ENCODE assay signal across 34 mouse cellular contexts in genomic region chr6:23273483-23273882, GRCm38 (mm10). TPM values are rescaled to one million over a fixed set of nuclear protein-coding genes. Genes with fewer than 3 reads are reported as not detected.
DNase-seq lines count a peak whose midpoint lies in the region; ATAC-seq and TF ChIP-seq lines count a peak whose summit lies in the region.
"Had no signal": no experiment of that assay in that cellular context is flagged by ENCODE, and none has a peak within 500 bp of the region (broad histone marks: within the 10 kb centered on the region; RNA-seq: fewer than 3 reads in every experiment).

No protein-coding gene starts in this region.

- peak overlapping the region; percentile 22; the same call in 1 of the 2 replicates for H3K4me3 ChIP-seq in forebrain, embryonic 10.5 days
- no peak overlapping the region for H3K4me3 ChIP-seq in forebrain, embryonic 16.5 days (replicated peaks; ENCODE audit: low read length)
- peak overlapping the region; percentile 26 for H3K4me3 ChIP-seq in midbrain, embryonic 10.5 days
- H3K4me3 ChIP-seq in midbrain, postnatal 0 days (ENCODE audit: low read depth, low read length): no peak overlapping the region
- no peak overlapping the region for H3K4me3 ChIP-seq in forebrain, embryonic 12.5 days (replicated peaks)
- H3K4me3 ChIP-seq in hindbrain, embryonic 12.5 days: no peak overlapping the region
- H3K4me3 ChIP-seq: embryonic facial prominence, embryonic 13.5 days; hindbrain, embryonic 15.5 days; intestine, embryonic 15.5 days; liver, embryonic 15.5 days; stomach, embryonic 15.5 days had no signal

- no peaks in the 10 kb centered on the region for H3K36me3 ChIP-seq in forebrain, embryonic 10.5 days (replicated peaks)
- H3K36me3 ChIP-seq in forebrain, embryonic 16.5 days (ENCODE audit: control insufficient read depth, insufficient read depth): no peaks in the 10 kb centered on the region
- no peaks in the 10 kb centered on the region for H3K36me3 ChIP-seq in midbrain, embryonic 10.5 days
- no peaks in the 10 kb centered on the region for H3K36me3 ChIP-seq in midbrain, postnatal 0 days (ENCODE audit: insufficient read depth, low read length)
- no peaks in the 10 kb centered on the region for H3K36me3 ChIP-seq in forebrain, embryonic 12.5 days (replicated peaks)
- no peaks in the 10 kb centered on the region for H3K36me3 ChIP-seq in hindbrain, embryonic 12.5 days
- H3K36me3 ChIP-seq: embryonic facial prominence, embryonic 13.5 days; G1E; hindbrain, embryonic 15.5 days; intestine, embryonic 15.5 days; liver, embryonic 15.5 days; stomach, embryonic 15.5 days had no signal

- 27% methylated on average over 4 of the region's 4 CpGs for WGBS in forebrain, embryonic 10.5 days
- 16% methylated on average over 4 of the region's 4 CpGs for WGBS in forebrain, embryonic 16.5 days
- 46% methylated on average over 4 of the region's 4 CpGs for WGBS in midbrain, embryonic 10.5 days
- 39% methylated on average over 4 of the region's 4 CpGs for WGBS in midbrain, postnatal 0 days
- 12% methylated on average over 4 of the region's 4 CpGs for WGBS in forebrain, embryonic 12.5 days
- 51% methylated on average over 4 of the region's 4 CpGs for WGBS in hindbrain, embryonic 12.5 days

- no peak for ATAC-seq in forebrain, embryonic 16.5 days
- no peak for ATAC-seq in midbrain, postnatal 0 days (ENCODE audit: low FRiP score)
- ATAC-seq in forebrain, embryonic 12.5 days (ENCODE audit: low FRiP score): 0 out of 2 replicates have a peak, but pooled peaks have one; percentile 10
- ATAC-seq in hindbrain, embryonic 12.5 days (ENCODE audit: low FRiP score): 0 out of 2 replicates have a peak, but pooled peaks have one; percentile 12
- ATAC-seq: intestine, embryonic 15.5 days had no signal

- no peaks in the 10 kb centered on the region for H3K9me3 ChIP-seq in forebrain, embryonic 10.5 days
- no peaks in the 10 kb centered on the region for H3K9me3 ChIP-seq in forebrain, embryonic 16.5 days (ENCODE audit: control insufficient read depth, low read length)
- no peaks in the 10 kb centered on the region for H3K9me3 ChIP-seq in midbrain, embryonic 10.5 days (replicated peaks)
- no peaks in the 10 kb centered on the region for H3K9me3 ChIP-seq in midbrain, postnatal 0 days (ENCODE audit: low read length)
- no peaks in the 10 kb centered on the region for H3K9me3 ChIP-seq in forebrain, embryonic 12.5 days
- no peaks in the 10 kb centered on the region for H3K9me3 ChIP-seq in hindbrain, embryonic 12.5 days (replicated peaks)
- H3K9me3 ChIP-seq: embryonic facial prominence, embryonic 13.5 days; G1E; hindbrain, embryonic 15.5 days; intestine, embryonic 15.5 days; liver, embryonic 15.5 days; stomach, embryonic 15.5 days had no signal

- H3K4me1 ChIP-seq in forebrain, embryonic 10.5 days: peaks cover 69% of the 10 kb centered on the region
- peaks cover 9% of the 10 kb centered on the region; the same call in 1 of the 2 replicates for H3K4me1 ChIP-seq in forebrain, embryonic 16.5 days (replicated peaks; ENCODE audit: control insufficient read depth, insufficient read depth, low read length)
- peaks cover 29% of the 10 kb centered on the region for H3K4me1 ChIP-seq in midbrain, embryonic 10.5 days
- H3K4me1 ChIP-seq in midbrain, postnatal 0 days (ENCODE audit: insufficient read depth, low read length): no peaks in the 10 kb centered on the region
- H3K4me1 ChIP-seq in forebrain, embryonic 12.5 days: peaks cover 30% of the 10 kb centered on the region
- peaks cover 11% of the 10 kb centered on the region for H3K4me1 ChIP-seq in hindbrain, embryonic 12.5 days
- H3K4me1 ChIP-seq: intestine, embryonic 15.5 days; liver, embryonic 15.5 days had no signal

- DNase-seq in forebrain, embryonic 10.5 days (ENCODE audit: extremely low spot score, low spot score): no peak
- DNase-seq in midbrain, embryonic 10.5 days (ENCODE audit: low spot score): no peak
- no peak for DNase-seq in midbrain, postnatal 0 days (ENCODE audit: low spot score)
- DNase-seq in cerebellum, postnatal 25 days: no peak
- DNase-seq in heart, adult 11 months: no peak
- DNase-seq: adrenal gland, adult 8-10 months; cerebellum, adult 8-10 months; cerebellum, postnatal 36 days; gastrocnemius, postnatal 10 days; heart, postnatal 14 days; kidney, adult 2 months; kidney, postnatal 36 days; lung, embryonic 14.5 days; lung, postnatal 14 days; right cerebral cortex, postnatal 14 days had no signal

- H3K27me3 ChIP-seq in forebrain, embryonic 10.5 days (ENCODE audit: poor library complexity, severe bottlenecking): peaks cover 70% of the 10 kb centered on the region
- H3K27me3 ChIP-seq in forebrain, embryonic 16.5 days (replicated peaks; ENCODE audit: control insufficient read depth, insufficient read depth, low read length): peaks cover 37% of the 10 kb centered on the region
- peaks cover 100% of the 10 kb centered on the region for H3K27me3 ChIP-seq in midbrain, embryonic 10.5 days (ENCODE audit: low read depth, poor library complexity, severe bottlenecking)
- H3K27me3 ChIP-seq in midbrain, postnatal 0 days (ENCODE audit: insufficient read depth, low read length): peaks cover 70% of the 10 kb centered on the region
- H3K27me3 ChIP-seq in forebrain, embryonic 12.5 days: peaks cover 21% of the 10 kb centered on the region
- peaks cover 50% of the 10 kb centered on the region for H3K27me3 ChIP-seq in hindbrain, embryonic 12.5 days

- no peak overlapping the region for H3K9ac ChIP-seq in forebrain, embryonic 16.5 days (replicated peaks; ENCODE audit: low read depth, low read length)
- no peak overlapping the region for H3K9ac ChIP-seq in midbrain, postnatal 0 days (replicated peaks; ENCODE audit: low read length, poor library complexity, severe bottlenecking)
- no peak overlapping the region for H3K9ac ChIP-seq in forebrain, embryonic 12.5 days
- H3K9ac ChIP-seq in hindbrain, embryonic 12.5 days: no peak overlapping the region
- H3K9ac ChIP-seq: embryonic facial prominence, embryonic 13.5 days; hindbrain, embryonic 15.5 days; intestine, embryonic 15.5 days; liver, embryonic 15.5 days; lung, embryonic 14.5 days; stomach, embryonic 15.5 days had no signal

- peak overlapping the region; percentile 80 for H3K27ac ChIP-seq in forebrain, embryonic 10.5 days
- H3K27ac ChIP-seq in forebrain, embryonic 16.5 days (ENCODE audit: low read length): no peak overlapping the region
- peak overlapping the region; percentile 13; the same call in 1 of the 2 replicates for H3K27ac ChIP-seq in midbrain, embryonic 10.5 days (replicated peaks)
- no peak overlapping the region for H3K27ac ChIP-seq in midbrain, postnatal 0 days (ENCODE audit: low read depth, low read length)
- peak overlapping the region; percentile 73 for H3K27ac ChIP-seq in forebrain, embryonic 12.5 days
- no peak overlapping the region for H3K27ac ChIP-seq in hindbrain, embryonic 12.5 days
- H3K27ac ChIP-seq: embryonic facial prominence, embryonic 13.5 days; hindbrain, embryonic 15.5 days; intestine, embryonic 15.5 days; liver, embryonic 15.5 days; stomach, embryonic 15.5 days had no signal

- no peak for TF ChIP-seq CTCF in midbrain, postnatal 0 days (IDR thresholded peaks at IDR 0.05)

- H3K4me2 ChIP-seq in forebrain, embryonic 16.5 days (ENCODE audit: low read length): no peak overlapping the region
- H3K4me2 ChIP-seq in midbrain, postnatal 0 days (ENCODE audit: low read depth, low read length, poor library complexity, severe bottlenecking): no peak overlapping the region
- peak overlapping the region; percentile 40 for H3K4me2 ChIP-seq in forebrain, embryonic 12.5 days
- peak overlapping the region; percentile 34; the same call in 1 of the 2 replicates for H3K4me2 ChIP-seq in hindbrain, embryonic 12.5 days (replicated peaks)
- H3K4me2 ChIP-seq: intestine, embryonic 15.5 days; liver, embryonic 15.5 days; lung, embryonic 14.5 days; stomach, embryonic 15.5 days had no signal

RNA-seq across cellular contexts. Expression of gene Fezf1, which starts 25.3 kb away (rescaled TPM):
- polyA plus RNA-seq in forebrain, embryonic 10.5 days (2016; fragmentation: Nextera tagmentation; extraction: Ambion mirVana): 35.1 and 38.2 TPM in 2 replicates
- polyA plus RNA-seq in forebrain, embryonic 16.5 days (2015; fragmentation: Nextera tagmentation; extraction: Ambion mirVana): 4.1 and 15.2 TPM in 2 replicates
- 4.4 and 6.4 TPM in 2 replicates for polyA plus RNA-seq in midbrain, embryonic 10.5 days (2016; fragmentation: Nextera tagmentation; extraction: Ambion mirVana)
- 0.90 and 1.3 TPM in 2 replicates for total RNA-seq in midbrain, postnatal 0 days (2014; rRNA removed)
- polyA plus RNA-seq in midbrain, postnatal 0 days (2015; fragmentation: Nextera tagmentation; extraction: Ambion mirVana): 5.8 and 10.8 TPM in 2 replicates
- 33.4 and 36.1 TPM in 2 replicates for polyA plus RNA-seq in forebrain, embryonic 12.5 days (2016; fragmentation: Nextera tagmentation; extraction: Ambion mirVana)
- polyA plus RNA-seq in hindbrain, embryonic 12.5 days (2016; fragmentation: Nextera tagmentation; extraction: Ambion mirVana): 0.16 and 0.26 TPM in 2 replicates
- total RNA-seq: adrenal gland, adult 8-10 months; adrenal gland, postnatal 4 days; G1E; gastrocnemius, postnatal 10 days; heart, postnatal 14 days; layer of hippocampus, postnatal 25 days; liver, adult 2 months had no signal
- polyA plus RNA-seq: G1E; gonadal fat pad, adult 2 months; heart, embryonic 14.5 days; hindbrain, embryonic 15.5 days; intestine, embryonic 15.5 days; kidney, adult 2 months; kidney, embryonic 16.5 days; limb, embryonic 11.5 days; liver, adult 2 months; lung, embryonic 14.5 days; neural tube, embryonic 14.5 days; small intestine, adult 2 months; stomach, embryonic 15.5 days; urinary bladder, adult 2 months had no signal

Comparison
In these comparisons a context has a peak if more than half of its experiments do, and no peak if none do; other contexts are left out.
1. H3K27ac ChIP-seq: peak in forebrain, embryonic 10.5 days (single experiment), midbrain, embryonic 10.5 days (single experiment) and forebrain, embryonic 12.5 days (single experiment); none in forebrain, embryonic 16.5 days (single experiment), midbrain, postnatal 0 days (single experiment) and hindbrain, embryonic 12.5 days (single experiment).
2. H3K4me3 ChIP-seq: peak in forebrain, embryonic 10.5 days (single experiment) and midbrain, embryonic 10.5 days (single experiment); none in forebrain, embryonic 16.5 days (single experiment), midbrain, postnatal 0 days (single experiment), forebrain, embryonic 12.5 days (single experiment) and hindbrain, embryonic 12.5 days (single experiment).
3. ATAC-seq: peak in forebrain, embryonic 12.5 days (single experiment) and hindbrain, embryonic 12.5 days (single experiment); none in forebrain, embryonic 16.5 days (single experiment) and midbrain, postnatal 0 days (single experiment).
4. H3K4me2 ChIP-seq: peak in forebrain, embryonic 12.5 days (single experiment) and hindbrain, embryonic 12.5 days (single experiment); none in forebrain, embryonic 16.5 days (single experiment) and midbrain, postnatal 0 days (single experiment).